Mouse (Mus musculus) adrenal gland, postnatal 14 days (tissue): Measurements from ENCODE around the gene Vmn1r158. TPM values are rescaled to one million over a fixed set of nuclear protein-coding genes. Genes with fewer than 3 reads are reported as not detected.
"Not testable (repeated sequence)": the region's sequence is repeated elsewhere in the genome, so short reads cannot be mapped to it uniquely, and the experiment has no call there.

ENCODE experiments used
- DNase-seq: peaks from one replicate; pipeline ENCODE4 v3.0.0; 2021; ENCODE audit warnings: mixed read lengths
- long read RNA-seq, 2 experiments: library from polyadenylated mRNA; stranded (forward); transcript quantifications; one replicate each; pipeline ENCODE4 v2.0.0; 2021
- total RNA-seq: library from RNA; stranded (reverse); gene quantifications from 2 replicates; pipeline ENCODE4 v1.2.3, GENCODE M21; 2021

The Vmn1r158 gene
- not detected in 2 replicates for total RNA-seq
- long read RNA-seq, experiment 1: 0 reads
- long read RNA-seq, experiment 2: 0 reads

- DNase-seq: not testable (repeated sequence)
These were observed at the start of gene Vmn1r158 for GRCm38 (mm10) chr7:22790682-22791081. Vmn1r158 (minus strand) TSS chr7:22790782.

DNA sequence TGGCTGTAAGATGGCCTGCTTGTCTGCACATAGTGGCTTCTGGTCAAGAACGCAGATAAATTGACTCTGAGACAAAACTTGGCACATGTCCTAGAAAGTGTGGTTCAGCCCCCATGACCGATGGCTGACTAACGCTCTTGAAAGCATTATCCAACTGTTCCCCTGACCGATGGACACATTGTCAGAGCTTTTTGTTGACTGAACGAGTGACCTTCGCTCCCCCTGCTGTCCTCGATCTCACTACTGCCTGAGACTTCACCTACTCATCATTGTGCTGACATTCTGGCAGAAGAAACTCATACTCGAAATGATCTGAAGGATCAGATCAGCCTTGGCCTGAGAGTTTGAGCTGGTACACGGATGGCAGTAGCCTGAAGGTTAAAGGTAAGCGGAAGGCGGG lies 14.6 kb downstream of the Vmn1r158 start:
- DNase-seq: not testable (repeated sequence)

- DNase-seq: not testable (repeated sequence)
These were observed 29.2 kb downstream of the Vmn1r158 start, which contains the start of gene Vmn1r157 for GRCm38 (mm10) chr7:22761397-22761796. Vmn1r157 (plus strand) TSS chr7:22761697.

Other genes with a start within 250 kb of the Vmn1r158 start
- not detected in 2 replicates for gene Gm4201, start 225.4 kb downstream of the Vmn1r158 start, total RNA-seq
- not detected in 2 replicates for gene Gm4565, start 202.7 kb downstream of the Vmn1r158 start, total RNA-seq
- gene Vmn1r155, start 132.8 kb downstream of the Vmn1r158 start, total RNA-seq: not detected in 2 replicates
- gene Gm8693, start 98.5 kb downstream of the Vmn1r158 start, total RNA-seq: not detected in 2 replicates
- not detected in 2 replicates for gene Gm4567, start 71.1 kb downstream of the Vmn1r158 start, total RNA-seq
- gene Vmn1r157, start 29.1 kb downstream of the Vmn1r158 start, total RNA-seq: not detected in 2 replicates
- not detected in 2 replicates for gene Vmn1r159, start 52.8 kb upstream of the Vmn1r158 start, total RNA-seq
- not detected in 2 replicates for gene Vmn1r160, start 80.4 kb upstream of the Vmn1r158 start, total RNA-seq
- not detected in 2 replicates for gene Gm4214, start 193.9 kb upstream of the Vmn1r158 start, total RNA-seq
- gene Gm4216, start 229.1 kb upstream of the Vmn1r158 start, total RNA-seq: not detected in 2 replicates